Mouse (Mus musculus) lung, adult 2 months (tissue): ENCODE results near the gene Cldn34b3. TPM values are rescaled to one million over a fixed set of nuclear protein-coding genes. Genes with fewer than 3 reads are reported as not detected.
"Not testable (repeated sequence)": the region's sequence is repeated elsewhere in the genome, so short reads cannot be mapped to it uniquely, and the experiment has no call there.

Experiments used
- DNase-seq: peaks from one replicate; pipeline ENCODE4 v3.0.0; 2022
- H3K4me1 ChIP-seq: fragments of 200-500 bp; 2 replicates; pipeline ENCODE4 v1.6.1; 2011; ENCODE audit warnings: low read length; ENCODE audit not compliant: control insufficient read depth, insufficient read depth
- H3K4me3 ChIP-seq: fragments of 200-500 bp; replicated peaks from 2 replicates; pipeline ENCODE3; 2011; ENCODE audit warnings: low read depth, mild to moderate bottlenecking, control low read depth, low read length; ENCODE audit errors: extremely low read depth
- WGBS: fragments of 180-500 bp; shearing (Covaris S2); methylation state at CpG from one replicate; pipeline ENCODE4 v1.1.7; 2018; 5-methylcytosine and 5-hydroxymethylcytosine counted together
- polyA plus RNA-seq: library from polyadenylated mRNA; depleted of rRNA; stranded (reverse); fragments of >200 nt; gene quantifications from 2 replicates; pipeline ENCODE4 v1.2.3, GENCODE M21; 2012; rRNA removed

Cldn34b3 gene
- not detected in 2 replicates for polyA plus RNA-seq

DNA sequence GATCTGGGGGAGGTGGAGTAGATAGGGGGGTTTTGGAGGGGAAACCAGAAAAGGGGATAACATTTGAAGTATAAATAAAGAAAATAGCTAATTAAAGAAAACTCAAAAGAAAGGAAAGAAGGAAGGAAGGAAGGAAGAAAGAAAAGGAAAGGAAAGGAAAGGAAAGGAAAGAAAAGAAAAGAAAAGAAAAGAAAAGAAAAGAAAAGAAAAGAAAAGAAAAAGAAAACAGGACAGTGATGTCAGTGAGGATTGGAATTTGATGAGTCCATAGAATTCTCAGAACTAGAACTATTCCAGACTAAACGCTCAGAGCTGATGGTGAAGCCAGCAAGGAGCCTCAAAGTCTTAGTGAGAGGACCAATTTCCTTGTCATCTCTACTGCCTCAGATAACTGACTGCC, at the start of gene Cldn34b3:
Gene Cldn34b3, plus strand, starts transcription at position 301 of the 400 bp plus-strand sequence.
- not testable (repeated sequence) for H3K4me1 ChIP-seq, DNase-seq, H3K4me3 ChIP-seq
- 87% methylated on average over 1 of the region's 1 CpGs for WGBS

Other genes with a start within 250 kb of the Cldn34b3 start
- not detected in 2 replicates for gene Cldn34b4, start 129.0 kb downstream of the Cldn34b3 start, polyA plus RNA-seq